In genomic region chr5:150836782-150837181, GRCm38 (mm10) we compare ENCODE assay signal across 23 mouse cellular contexts.
DNase-seq lines count a peak whose midpoint lies in the region; ATAC-seq and TF ChIP-seq lines count a peak whose summit lies in the region.
"Had no signal": no experiment of that assay in that cellular context is flagged by ENCODE, and none has a peak within 500 bp of the region (broad histone marks: within the 10 kb centered on the region; RNA-seq: fewer than 3 reads in every experiment).

No protein-coding gene starts in this region.

- no peaks in the 10 kb centered on the region for H3K27me3 ChIP-seq in CH12.LX (replicated peaks)
- no peaks in the 10 kb centered on the region for H3K27me3 ChIP-seq in splenic B cell, adult 2 months (ENCODE audit: control insufficient read depth, insufficient read depth, low read length, poor library complexity, severe bottlenecking)
- H3K27me3 ChIP-seq: embryonic facial prominence, embryonic 12.5 days; forebrain, embryonic 13.5 days; forebrain, embryonic 15.5 days had no signal

- no peak for TF ChIP-seq POLR2A in CH12.LX (IDR thresholded peaks at IDR 0.05; ENCODE audit: low read depth, low read length)

- dilution Hi-C loops in CH12.LX (cut with MboI; ENCODE audit: extremely low pct_ligation_motif_present, extremely low pct_unique_long_range_greater_than_20kb, low sequenced_read_pairs) = no loop called here

- TF ChIP-seq RAD21 in CH12.LX (IDR thresholded peaks at IDR 0.05; ENCODE audit: low read depth, low read length) = no peak

- ATAC-seq in megakaryocyte, adult 5-6 weeks (ENCODE audit: poor library complexity, severe bottlenecking) = peak; percentile 58
- ATAC-seq: CD4-positive, CD25-positive, alpha-beta regulatory T cell, adult 4 months; forebrain, embryonic 13.5 days; forebrain, embryonic 15.5 days; forebrain, postnatal 0 days had no signal

- no peaks in the 10 kb centered on the region for H3K36me3 ChIP-seq in CH12.LX (replicated peaks in 1 of 2; ENCODE audit: control insufficient read depth in 1 of 2, insufficient read depth in 1 of 2, low read length in 1 of 2)
- no peaks in the 10 kb centered on the region for H3K36me3 ChIP-seq in splenic B cell, adult 2 months (ENCODE audit: control insufficient read depth, insufficient read depth, low read length, poor library complexity, severe bottlenecking)
- H3K36me3 ChIP-seq: embryonic facial prominence, embryonic 12.5 days; forebrain, embryonic 15.5 days had no signal

- peak; percentile 60 for DNase-seq in A20 (ENCODE audit: low read depth, low spot score)
- DNase-seq in CH12.LX (ENCODE audit: extremely low read depth) = no peak
- DNase-seq in splenic B cell, adult 2 months (ENCODE audit: low read depth, low spot score) = peak; percentile 2
- DNase-seq in thymus, postnatal 14 days = no peak
- no peak for DNase-seq in heart, adult 18-20 months
- no peak for DNase-seq in spleen, postnatal 14 days (ENCODE audit: low spot score in 2 of 2)
- DNase-seq: adrenal gland, adult 2 months; adrenal gland, postnatal 10 days; adrenal gland, postnatal 25 days; B cell, adult 2 months; cerebellum, adult 11 months; cerebellum, adult 18-20 months; cerebellum, adult 8-10 months; cerebellum, adult 9-11 months; cerebellum, postnatal 14 days; cerebellum, postnatal 36 days; forebrain, postnatal 0 days had no signal

- H3K4me3 ChIP-seq in CH12.LX (replicated peaks in 1 of 3; ENCODE audit: low read depth in 2 of 3, low read length in 2 of 3, poor library complexity in 1 of 3) = no peak overlapping the region
- H3K4me3 ChIP-seq: embryonic facial prominence, embryonic 10.5 days; embryonic facial prominence, embryonic 12.5 days; forebrain, embryonic 13.5 days; forebrain, embryonic 15.5 days had no signal

- no peak for TF ChIP-seq CTCF in CH12.LX (conservative IDR thresholded peaks at IDR 0.05 in 1 of 2, IDR thresholded peaks at IDR 0.05 in 1 of 2; ENCODE audit: low read depth in 2 of 2, low read length in 2 of 2)

- no peaks in the 10 kb centered on the region for H3K9me3 ChIP-seq in CH12.LX (replicated peaks; ENCODE audit: low read length)
- H3K9me3 ChIP-seq: forebrain, embryonic 15.5 days had no signal

- no peaks in the 10 kb centered on the region for H3K79me2 ChIP-seq in CH12.LX (replicated peaks; ENCODE audit: control insufficient read depth, extremely low read depth, insufficient read depth, poor library complexity, severe bottlenecking)

- H3K4me2 ChIP-seq in CH12.LX (ENCODE audit: insufficient read depth, low read depth, poor library complexity, severe bottlenecking) = 0 out of 2 replicates have a peak overlapping the region, but pooled peaks have one; percentile 12
- H3K4me2 ChIP-seq: embryonic facial prominence, embryonic 12.5 days; forebrain, embryonic 13.5 days; forebrain, embryonic 15.5 days had no signal

- no peak overlapping the region for H3K9ac ChIP-seq in CH12.LX (ENCODE audit: insufficient read depth, low read depth)
- H3K9ac ChIP-seq: embryonic facial prominence, embryonic 12.5 days; forebrain, embryonic 13.5 days; forebrain, embryonic 15.5 days; forebrain, postnatal 0 days had no signal

- H3K4me1 ChIP-seq in CH12.LX (ENCODE audit: control insufficient read depth in 1 of 2, insufficient read depth in 2 of 2) = peaks cover 6 to 13% of the 10 kb centered on the region in 2 experiments; a peak in 3 of 4 replicates
- H3K4me1 ChIP-seq: forebrain, embryonic 15.5 days had no signal

- no peak for TF ChIP-seq EP300 in CH12.LX (IDR thresholded peaks at IDR 0.05; ENCODE audit: low read length)

- in situ Hi-C loops in CH12.LX (cut with MboI; ENCODE audit: low pct_ligation_motif_present, low pct_unique_long_range_greater_than_20kb, low sequenced_read_pairs) = no loop called here

- H3K27ac ChIP-seq in CH12.LX (ENCODE audit: insufficient read depth, low read depth) = no peak overlapping the region
- H3K27ac ChIP-seq: embryonic facial prominence, embryonic 10.5 days; embryonic facial prominence, embryonic 12.5 days; forebrain, embryonic 13.5 days; forebrain, embryonic 15.5 days had no signal

TF ChIP-seq in CH12.LX, 34 proteins besides CTCF, POLR2A, EP300 and RAD21:
- TF ChIP-seq ZMIZ1 (IDR thresholded peaks at IDR 0.05; ENCODE audit: low read depth, low read length) (no peak), POLR2AphosphoS2 (IDR thresholded peaks at IDR 0.05; ENCODE audit: low read depth, low read length) (no peak), MXI1 (IDR thresholded peaks at IDR 0.05; ENCODE audit: low read depth, low read length) (no peak), IRF4 (IDR thresholded peaks at IDR 0.05; ENCODE audit: low read depth, low read length) (0 out of 2 replicates have a peak, but pooled peaks have one; percentile 14), ETS1 (conservative IDR thresholded peaks at IDR 0.05; ENCODE audit: low read depth, low read length) (no peak), MAZ (IDR thresholded peaks at IDR 0.05; ENCODE audit: low read depth, low read length) (no peak), MAFK (IDR thresholded peaks at IDR 0.05; ENCODE audit: insufficient replicate concordance, low read length) (no peak), ZC3H11A (IDR thresholded peaks at IDR 0.05; ENCODE audit: low read depth, low read length) (no peak)

Comparison
In these comparisons a context has a peak if more than half of its experiments do, and no peak if none do; other contexts are left out.
1. DNase-seq: peak in A20 (single experiment) and splenic B cell, adult 2 months (single experiment); none in CH12.LX (single experiment), thymus, postnatal 14 days (single experiment), heart, adult 18-20 months (0 of 2) and spleen, postnatal 14 days (0 of 2).